Mouse (Mus musculus): ENCODE results near the gene Usp16. TPM values are rescaled to one million over a fixed set of nuclear protein-coding genes. Genes with fewer than 3 reads are reported as not detected.

The Usp16 gene
- total and polyA plus RNA-seq, 3 experiments, result 66.6 to 256 (median 76.4) TPM

- H3K79me2 ChIP-seq (ENCODE audit: control insufficient read depth, insufficient read depth, low read length, poor library complexity), result no peaks in the 10 kb centered on the region; the same call in 1 of the 2 replicates
- no peaks in the 10 kb centered on the region for H3K9me3 ChIP-seq (replicated peaks; ENCODE audit: insufficient read depth, low read length)
- H3K4me3 ChIP-seq (ENCODE audit: control insufficient read depth in 1 of 2, insufficient read depth in 1 of 2, low read depth in 2 of 2, low read length in 2 of 2), result no peak overlapping the region
- no peaks in the 10 kb centered on the region for H3K4me1 ChIP-seq (ENCODE audit: control insufficient read depth in 1 of 2, insufficient read depth in 2 of 2, low read length in 2 of 2)
- H3K27me3 ChIP-seq (ENCODE audit: control insufficient read depth in 1 of 2, insufficient read depth in 2 of 2, low read length in 2 of 2), result no peaks in the 10 kb centered on the region
- TF ChIP-seq CTCF (IDR thresholded peaks at IDR 0.05 in 2 of 3, conservative IDR thresholded peaks at IDR 0.05 in 1 of 3; ENCODE audit: control insufficient read depth in 1 of 3, insufficient read depth in 1 of 3, low read depth in 2 of 3, low read length in 3 of 3, poor library complexity in 1 of 3, severe bottlenecking in 1 of 3), result peak; percentile 34 to 55 (median 47)
- no peak for TF ChIP-seq TBP (IDR thresholded peaks at IDR 0.05; ENCODE audit: low read depth, low read length)
- peak; percentile 89 for DNase-seq (ENCODE audit: low read depth, low spot score)
- H3K27ac ChIP-seq (ENCODE audit: control insufficient read depth, low read depth, low read length), result no peak overlapping the region
- H3K36me3 ChIP-seq (ENCODE audit: control insufficient read depth in 1 of 2, insufficient read depth in 2 of 2, low read length in 2 of 2), result peaks cover 0 to 34% of the 10 kb centered on the region in 2 experiments; a peak in 3 of 4 replicates
- no peak overlapping the region for H3K9ac ChIP-seq (ENCODE audit: control insufficient read depth, low read depth, low read length, poor library complexity, severe bottlenecking)
Measured at GRCm38 (mm10) chr16:87405001-87405400, 49.5 kb upstream of the Usp16 start.

GRCm38 (mm10) chr16:87420662-87421061, 33.8 kb upstream of the Usp16 start:
- H3K9ac ChIP-seq (ENCODE audit: control insufficient read depth, low read depth, low read length, poor library complexity, severe bottlenecking), result no peak overlapping the region
- H3K79me2 ChIP-seq (ENCODE audit: control insufficient read depth, insufficient read depth, low read length, poor library complexity), result peaks cover 1% of the 10 kb centered on the region; the same call in 1 of the 2 replicates
- H3K27ac ChIP-seq (ENCODE audit: control insufficient read depth, low read depth, low read length), result no peak overlapping the region
- no peaks in the 10 kb centered on the region for H3K27me3 ChIP-seq (ENCODE audit: control insufficient read depth in 1 of 2, insufficient read depth in 2 of 2, low read length in 2 of 2)
- H3K4me3 ChIP-seq (ENCODE audit: control insufficient read depth in 1 of 2, insufficient read depth in 1 of 2, low read depth in 2 of 2, low read length in 2 of 2), result no peak overlapping the region
- DNase-seq (ENCODE audit: low read depth, low spot score), result no peak
- peaks cover 0 to 34% of the 10 kb centered on the region in 2 experiments; a peak in 2 of 4 replicates for H3K36me3 ChIP-seq (ENCODE audit: control insufficient read depth in 1 of 2, insufficient read depth in 2 of 2, low read length in 2 of 2)
- H3K4me1 ChIP-seq (ENCODE audit: control insufficient read depth in 1 of 2, insufficient read depth in 2 of 2, low read length in 2 of 2), result no peaks in the 10 kb centered on the region
- no peak for TF ChIP-seq GATA1 (IDR thresholded peaks at IDR 0.05; ENCODE audit: low read depth, low read length)
- TF ChIP-seq CHD1 (IDR thresholded peaks at IDR 0.05; ENCODE audit: low read depth, low read length), result no peak
- no peak for TF ChIP-seq SMC3 (IDR thresholded peaks at IDR 0.05; ENCODE audit: low read depth, low read length)
- no peak for TF ChIP-seq EP300 (IDR thresholded peaks at IDR 0.05; ENCODE audit: low read depth in 1 of 2, low read length in 2 of 2)
- TF ChIP-seq RAD21 (IDR thresholded peaks at IDR 0.05; ENCODE audit: low read depth, low read length), result no peak
- TF ChIP-seq POLR2A (IDR thresholded peaks at IDR 0.05; ENCODE audit: control insufficient read depth in 1 of 2, insufficient read depth in 1 of 2, low read depth in 1 of 2, low read length in 2 of 2, poor library complexity in 1 of 2), result no peak
- no peak for TF ChIP-seq KAT2A (conservative IDR thresholded peaks at IDR 0.05; ENCODE audit: low read depth, low read length)
- TF ChIP-seq E2F4 (IDR thresholded peaks at IDR 0.05; ENCODE audit: borderline replicate concordance, low read depth, low read length), result no peak
- TF ChIP-seq NELFE (IDR thresholded peaks at IDR 0.05; ENCODE audit: low read depth, low read length), result no peak
- TF ChIP-seq USF2 (IDR thresholded peaks at IDR 0.05; ENCODE audit: borderline replicate concordance in 1 of 2, insufficient read depth in 1 of 2, low read depth in 1 of 2, low read length in 2 of 2), result no peak
- no peak for TF ChIP-seq MAFK (IDR thresholded peaks at IDR 0.05; ENCODE audit: borderline replicate concordance, low read depth, low read length)
- no peak for TF ChIP-seq JUND (IDR thresholded peaks at IDR 0.05; ENCODE audit: low read depth, low read length)
- no peaks in the 10 kb centered on the region for H3K9me3 ChIP-seq (replicated peaks; ENCODE audit: insufficient read depth, low read length)

- no peak overlapping the region for H3K9ac ChIP-seq (ENCODE audit: control insufficient read depth, low read depth, low read length, poor library complexity, severe bottlenecking)
- H3K4me3 ChIP-seq (ENCODE audit: control insufficient read depth in 1 of 2, insufficient read depth in 1 of 2, low read depth in 2 of 2, low read length in 2 of 2), result no peak overlapping the region
- DNase-seq (ENCODE audit: low read depth, low spot score), result no peak
- peaks cover 16 to 18% of the 10 kb centered on the region in 2 experiments for H3K36me3 ChIP-seq (ENCODE audit: control insufficient read depth in 1 of 2, insufficient read depth in 2 of 2, low read length in 2 of 2)
- H3K4me1 ChIP-seq (ENCODE audit: control insufficient read depth in 1 of 2, insufficient read depth in 2 of 2, low read length in 2 of 2), result peaks cover 0 to 8% of the 10 kb centered on the region in 2 experiments; a peak in 1 of 4 replicates
- no peaks in the 10 kb centered on the region for H3K9me3 ChIP-seq (replicated peaks; ENCODE audit: insufficient read depth, low read length)
- peaks cover 34% of the 10 kb centered on the region for H3K79me2 ChIP-seq (ENCODE audit: control insufficient read depth, insufficient read depth, low read length, poor library complexity)
- no peak for TF ChIP-seq ZMIZ1 (IDR thresholded peaks at IDR 0.05; ENCODE audit: low read depth, low read length)
- TF ChIP-seq USF2 (IDR thresholded peaks at IDR 0.05; ENCODE audit: borderline replicate concordance in 1 of 2, insufficient read depth in 1 of 2, low read depth in 1 of 2, low read length in 2 of 2), result no peak
- no peak for TF ChIP-seq MEF2A (IDR thresholded peaks at IDR 0.05; ENCODE audit: extremely low read depth, insufficient replicate concordance, low read depth, low read length, poor library complexity, severe bottlenecking)
- TF ChIP-seq CTCF (IDR thresholded peaks at IDR 0.05 in 2 of 3, conservative IDR thresholded peaks at IDR 0.05 in 1 of 3; ENCODE audit: control insufficient read depth in 1 of 3, insufficient read depth in 1 of 3, low read depth in 2 of 3, low read length in 3 of 3, poor library complexity in 1 of 3, severe bottlenecking in 1 of 3), result no peak
- TF ChIP-seq TCF12 (IDR thresholded peaks at IDR 0.05; ENCODE audit: low read depth, low read length), result no peak
- no peak for TF ChIP-seq CHD2 (IDR thresholded peaks at IDR 0.05; ENCODE audit: low read length)
- TF ChIP-seq POLR2AphosphoS5 (IDR thresholded peaks at IDR 0.05; ENCODE audit: borderline replicate concordance, low read depth, low read length), result no peak
- TF ChIP-seq UBTF (IDR thresholded peaks at IDR 0.05; ENCODE audit: borderline replicate concordance, insufficient read depth, low read depth, low read length), result no peak
- TF ChIP-seq POLR2AphosphoS2 (IDR thresholded peaks at IDR 0.05; ENCODE audit: low read length), result no peak
- TF ChIP-seq MXI1 (IDR thresholded peaks at IDR 0.05; ENCODE audit: low read depth, low read length), result no peak
- no peak for TF ChIP-seq ZC3H11A (IDR thresholded peaks at IDR 0.05; ENCODE audit: low read depth, low read length)
- no peak for TF ChIP-seq ZNF384 (IDR thresholded peaks at IDR 0.05; ENCODE audit: low read depth, low read length)
- no peak for TF ChIP-seq TAL1 (IDR thresholded peaks at IDR 0.05; ENCODE audit: low read length)
- TF ChIP-seq KAT2A (conservative IDR thresholded peaks at IDR 0.05; ENCODE audit: low read depth, low read length), result no peak
- no peaks in the 10 kb centered on the region for H3K27me3 ChIP-seq (ENCODE audit: control insufficient read depth in 1 of 2, insufficient read depth in 2 of 2, low read length in 2 of 2)
- H3K27ac ChIP-seq (ENCODE audit: control insufficient read depth, low read depth, low read length), result no peak overlapping the region
Measured at GRCm38 (mm10) chr16:87427516-87427915, 27.0 kb upstream of the Usp16 start.

All from MEL (cell line).